Mouse (Mus musculus): Measurements from ENCODE around the gene Fbxw5. TPM values are rescaled to one million over a fixed set of nuclear protein-coding genes. Genes with fewer than 3 reads are reported as not detected.

Fbxw5 gene
- total RNA-seq, 2 experiments from 2014 or later, result 85.7 to 91.2 TPM

DNA sequence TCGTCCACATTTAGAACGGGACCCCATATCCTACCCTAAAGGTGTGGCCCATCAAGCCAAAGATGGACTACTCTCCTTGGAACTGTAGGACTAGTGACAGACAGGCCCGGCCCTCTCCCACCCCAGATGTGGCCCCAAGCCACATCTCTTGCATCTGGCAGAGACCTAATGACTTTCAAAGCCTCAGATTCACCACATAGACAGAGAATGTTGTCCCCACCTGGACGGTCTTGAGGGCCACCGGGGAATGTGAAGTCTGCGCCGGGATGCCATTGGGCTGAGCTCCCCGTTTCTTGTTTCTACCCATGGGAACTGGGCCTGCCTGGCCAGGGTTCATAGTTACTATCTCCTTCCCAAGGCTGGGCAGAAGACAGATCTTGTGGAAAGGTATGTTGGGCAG is 23.0 kb upstream of the Fbxw5 start:
- intact Hi-C loops (cut with DNase I), result no loop called here

GRCm38 (mm10) chr2:25477967-25478675 is 22.4 kb upstream of the Fbxw5 start:
- intact Hi-C loops (cut with DNase I), result no loop called here
- DNase-seq (ENCODE audit: low spot score), result no peak

More for the DNA sequence above, 23.0 kb upstream of the Fbxw5 start:
- DNase-seq (ENCODE audit: low spot score), result no peak

DNA sequence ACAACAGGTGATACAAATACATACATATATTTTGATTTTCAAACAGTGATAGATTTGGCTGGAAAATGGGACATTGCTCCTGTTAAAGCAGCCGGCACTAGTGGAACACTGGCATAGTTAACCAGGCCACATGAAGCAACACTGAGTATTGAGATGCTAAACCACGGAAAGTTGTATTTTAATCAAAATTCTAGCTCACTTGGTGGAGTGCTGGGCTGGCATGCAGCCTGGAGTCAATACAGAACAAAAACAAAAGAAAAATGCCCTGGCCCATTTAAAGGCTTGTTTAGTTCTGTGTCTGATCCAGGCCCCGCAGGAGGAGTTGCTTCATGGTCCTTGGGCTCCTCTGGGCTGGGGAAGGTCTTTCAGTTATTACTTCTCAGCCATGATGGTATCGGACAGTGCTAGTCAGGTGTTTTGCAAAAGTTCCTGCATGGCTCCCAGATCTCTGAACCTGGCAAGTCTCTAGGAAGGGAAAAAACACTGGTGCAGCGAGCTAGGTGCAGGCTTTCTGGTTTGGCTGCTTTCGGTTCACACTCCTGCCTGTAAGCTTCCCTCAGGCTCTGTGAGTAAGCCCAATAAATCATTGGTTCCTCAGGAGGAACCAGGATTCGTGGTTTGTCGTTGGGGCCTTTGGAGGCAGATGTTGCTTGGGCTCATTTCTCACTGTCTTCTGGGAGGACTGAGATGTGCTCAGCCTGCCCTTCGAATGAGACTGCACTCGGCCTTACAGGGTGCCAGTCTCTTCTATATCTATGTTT is 20.8 kb upstream of the Fbxw5 start:
- DNase-seq (ENCODE audit: low spot score), result no peak
- intact Hi-C loops (cut with DNase I), result loop anchor here (5.0 kb wide), 1 partner anchor 102 kb away; no protein-coding TSS in a partner anchor

DNA sequence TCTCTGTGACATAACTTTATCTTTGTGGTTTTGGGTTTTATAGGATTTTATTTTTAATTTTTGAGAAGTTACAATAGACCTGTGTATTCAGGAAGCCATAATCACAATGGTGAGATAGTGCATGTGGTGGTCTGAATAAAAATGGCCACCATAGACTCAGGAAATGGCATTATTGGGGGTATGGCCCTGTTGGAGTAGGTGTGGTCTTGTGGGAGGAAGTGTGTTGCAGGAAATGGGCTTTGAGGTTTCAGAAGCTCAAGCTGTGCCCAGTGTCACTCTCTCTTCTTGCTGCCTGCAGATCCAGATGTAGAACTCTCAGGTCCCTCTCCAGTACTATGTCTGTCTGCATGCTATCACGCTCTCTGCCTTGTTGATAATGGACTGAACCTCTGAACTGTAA is 20.0 kb upstream of the Fbxw5 start:
- no peak for DNase-seq (ENCODE audit: low spot score)
- intact Hi-C loops (cut with DNase I), result loop anchor here (5.0 kb wide), 1 partner anchor 103 kb away; no protein-coding TSS in a partner anchor

DNA sequence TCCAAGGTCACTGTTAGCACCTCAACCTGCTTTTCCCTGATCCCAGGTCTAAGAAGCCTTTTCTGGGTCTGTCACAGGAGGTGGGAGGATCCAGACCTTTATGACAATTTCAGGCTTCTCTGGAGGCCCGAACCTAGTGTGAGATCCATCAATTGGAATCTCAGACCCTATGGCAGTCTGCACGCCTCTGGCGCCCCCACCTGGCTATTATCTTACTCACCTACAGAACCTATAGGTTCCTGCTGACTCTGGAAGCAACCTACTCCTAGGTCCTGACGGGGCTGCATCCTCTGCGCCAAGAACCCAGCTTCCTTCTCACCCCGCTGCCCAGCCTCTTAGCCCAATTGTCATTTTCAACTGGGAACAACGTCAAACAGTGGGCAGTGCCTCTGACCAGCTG is 17.6 kb upstream of the Fbxw5 start:
- intact Hi-C loops (cut with DNase I), result loop anchor here (1.0 to 5.0 kb wide), 2 partner anchors 62 to 106 kb away; no protein-coding TSS in a partner anchor

GRCm38 (mm10) chr2:25484901-25485647 is 15.5 kb upstream of the Fbxw5 start:
- intact Hi-C loops (cut with DNase I), result loop anchor here (5.0 kb wide), 1 partner anchor 108 kb away; no protein-coding TSS in a partner anchor
- no peak for DNase-seq (ENCODE audit: low spot score)

More for the DNA sequence above, 17.6 kb upstream of the Fbxw5 start:
- DNase-seq (ENCODE audit: low spot score), result no peak

DNA sequence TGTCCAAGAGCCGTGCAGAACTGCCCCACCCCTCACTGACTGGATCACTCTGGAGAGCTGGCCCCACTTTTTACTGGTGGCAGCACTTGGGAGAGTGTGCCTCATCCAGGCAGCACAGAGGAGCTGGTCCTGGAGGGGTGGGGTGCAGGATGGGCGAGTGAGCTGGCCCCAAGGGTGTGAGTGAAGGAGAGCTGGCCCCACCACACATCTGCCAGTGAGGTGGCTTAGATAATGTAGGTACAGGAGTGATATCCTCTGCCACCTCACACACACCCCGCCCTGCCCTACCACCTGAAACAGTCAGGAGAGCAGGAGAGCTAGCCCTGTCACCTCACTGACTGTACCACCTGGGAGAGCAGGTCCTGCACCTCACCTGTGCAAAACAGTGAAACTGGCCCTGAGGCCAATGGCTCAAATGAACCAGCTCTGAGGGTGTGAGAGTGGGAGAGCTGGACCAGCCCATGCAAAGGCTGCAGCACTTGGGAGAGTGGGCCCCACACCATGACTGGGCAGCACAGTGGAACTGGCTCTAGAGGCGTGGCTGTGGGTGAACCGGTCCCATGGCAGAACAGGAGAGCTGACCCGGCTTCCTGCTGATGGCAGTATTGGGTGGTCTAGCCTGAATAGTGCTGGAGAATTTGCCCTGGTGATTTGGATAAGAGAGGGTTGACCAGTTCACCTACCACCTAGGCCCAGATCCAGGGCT is 12.4 kb upstream of the Fbxw5 start:
- intact Hi-C loops (cut with DNase I), result no loop called here

GRCm38 (mm10) chr2:25488671-25489068 is 11.9 kb upstream of the Fbxw5 start:
- DNase-seq (ENCODE audit: low spot score), result no peak

More for the DNA sequence above, 12.4 kb upstream of the Fbxw5 start:
- DNase-seq (ENCODE audit: low spot score), result no peak

DNA sequence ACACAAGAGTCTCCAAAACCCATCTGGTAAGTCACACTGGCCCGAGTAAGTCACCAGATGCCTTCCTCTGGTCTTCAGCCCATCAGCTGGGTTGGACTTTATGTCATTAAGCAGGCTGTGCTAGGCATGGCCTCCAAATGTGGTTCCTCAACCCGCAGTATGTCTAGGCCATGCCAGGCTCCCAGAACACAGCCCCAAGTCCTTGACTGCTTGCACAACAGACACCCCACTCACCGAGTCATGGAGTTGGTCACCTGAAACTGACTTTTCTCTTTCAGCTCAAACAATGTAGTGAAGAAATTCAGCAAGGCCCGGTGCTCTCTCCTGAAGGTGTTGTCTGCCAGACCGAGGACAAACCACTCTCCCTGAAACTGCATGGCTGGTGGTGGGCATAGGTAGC is 7.6 kb upstream of the Fbxw5 start:
- intact Hi-C loops (cut with DNase I), result no loop called here
- DNase-seq (ENCODE audit: low spot score), result no peak

More at GRCm38 (mm10) chr2:25488671-25489068, 11.9 kb upstream of the Fbxw5 start:
- intact Hi-C loops (cut with DNase I), result no loop called here

DNA sequence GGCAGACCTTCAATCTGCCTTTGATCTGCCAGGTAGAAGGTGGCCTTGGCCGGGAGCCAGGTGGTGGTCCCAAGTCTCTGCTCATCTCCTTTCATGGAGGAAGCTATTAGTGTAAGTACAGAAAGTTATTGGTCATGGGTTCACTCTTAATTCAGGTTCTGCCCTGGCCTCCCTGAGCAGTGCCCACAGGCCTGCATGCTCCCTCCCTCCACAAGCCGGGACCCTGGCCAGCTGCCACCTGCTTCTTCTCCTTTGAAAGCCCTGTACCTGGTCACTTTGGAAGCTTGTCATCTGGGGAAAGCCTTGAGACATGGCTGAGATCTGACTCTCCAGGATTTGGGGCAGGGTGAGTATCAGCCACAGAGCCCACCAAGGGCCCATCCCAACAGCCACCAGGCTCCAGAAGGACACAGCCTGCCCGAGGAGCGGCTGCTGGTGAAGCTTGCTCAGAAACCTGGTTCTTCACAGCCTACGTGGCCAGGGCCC is 7.0 kb upstream of the Fbxw5 start, which contains the start of gene Lcn12:
TSS of gene Lcn12 (minus strand) at position 436 of the 486 bp plus-strand sequence.
- DNase-seq (ENCODE audit: low spot score), result no peak
- intact Hi-C loops (cut with DNase I), result no loop called here

- no peak for DNase-seq (ENCODE audit: low spot score)
- intact Hi-C loops (cut with DNase I), result no loop called here
Measured at GRCm38 (mm10) chr2:25496462-25496861, 4.1 kb upstream of the Fbxw5 start.

DNA sequence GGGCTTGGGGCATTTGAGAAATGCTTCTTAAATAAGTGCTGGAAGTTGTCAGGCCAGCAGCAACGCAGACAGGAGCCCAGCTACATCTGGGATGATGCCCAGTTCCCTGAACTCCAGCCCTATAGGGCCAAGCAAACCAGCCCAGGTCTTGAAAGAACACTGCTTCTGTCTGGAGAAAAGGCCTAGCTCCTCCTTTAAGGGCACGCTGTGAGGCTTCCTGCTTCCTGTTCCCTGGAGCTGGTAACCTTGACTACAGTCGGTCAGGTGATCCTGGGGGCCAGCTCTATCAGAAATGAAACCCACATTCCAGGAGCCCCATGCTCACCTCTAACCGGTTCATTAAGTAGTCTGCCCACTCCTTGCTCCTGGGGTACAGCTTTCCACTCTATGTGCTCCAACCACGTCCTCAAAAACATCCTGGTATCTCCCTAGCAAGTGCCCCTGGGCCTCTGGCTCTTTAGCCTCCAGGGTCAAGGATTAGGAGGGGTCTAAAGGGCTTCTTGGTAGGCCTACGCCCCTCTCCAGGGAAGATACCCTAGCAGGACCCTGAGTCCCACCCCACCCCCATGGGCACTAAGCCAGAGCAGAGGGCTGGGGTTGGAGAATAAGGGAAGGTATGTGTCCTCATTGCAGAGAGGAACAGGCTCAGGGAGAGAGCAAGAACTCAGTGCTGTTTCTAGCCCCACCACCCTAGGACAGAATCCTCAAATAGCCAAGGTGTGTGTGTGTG is 2.5 kb upstream of the Fbxw5 start:
- no peak for DNase-seq (ENCODE audit: low spot score)
- intact Hi-C loops (cut with DNase I), result no loop called here

DNA sequence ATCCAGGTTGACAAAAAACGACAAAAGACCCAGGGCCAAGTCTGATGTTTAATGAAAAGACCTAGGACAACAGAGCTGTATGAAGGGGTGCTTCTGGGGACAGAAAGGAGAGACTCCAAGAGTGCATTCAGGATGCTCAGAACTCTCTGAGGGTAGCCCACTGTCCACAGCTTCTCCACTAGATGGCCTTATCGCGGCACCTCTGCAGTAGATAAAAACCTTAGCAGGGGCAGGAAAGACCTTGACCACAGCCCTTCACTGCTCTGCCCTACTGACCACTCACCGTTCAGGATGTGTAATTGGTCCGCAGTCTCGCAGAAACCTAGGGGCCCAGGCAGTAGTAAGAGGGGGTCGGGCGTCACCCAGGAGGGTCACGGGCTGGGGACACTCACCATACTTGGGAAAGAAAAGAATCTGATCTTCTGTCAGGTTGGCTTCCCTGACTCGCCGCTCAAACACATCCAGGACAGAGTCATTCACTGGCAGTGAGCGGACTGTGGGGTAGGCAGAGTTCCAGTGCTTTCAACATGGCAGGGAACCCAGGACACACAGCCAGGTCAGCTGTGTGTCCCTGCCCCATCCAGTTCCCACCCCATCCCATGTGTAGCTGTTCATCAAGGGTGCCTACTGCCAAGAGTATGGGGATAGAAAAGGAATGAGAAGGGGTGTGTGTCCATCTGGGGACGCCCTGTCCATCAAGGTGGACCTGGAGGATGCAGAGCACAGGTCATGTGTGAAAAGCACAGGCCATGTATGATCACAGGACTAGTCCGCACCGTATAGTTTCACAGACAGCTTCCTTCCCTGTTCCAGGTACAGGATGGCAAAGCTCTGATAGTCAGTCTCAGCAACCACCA is 1.7 kb upstream of the Fbxw5 start:
- DNase-seq (ENCODE audit: low spot score), result no peak
- intact Hi-C loops (cut with DNase I), result no loop called here

GRCm38 (mm10) chr2:25500071-25500575 is 427 bp upstream of the Fbxw5 start:
- no peak for DNase-seq (ENCODE audit: low spot score)
- intact Hi-C loops (cut with DNase I), result loop anchor here (10.0 kb wide), 1 partner anchor 1405 kb away; the partner anchor contains the start of gene Surf6

DNA sequence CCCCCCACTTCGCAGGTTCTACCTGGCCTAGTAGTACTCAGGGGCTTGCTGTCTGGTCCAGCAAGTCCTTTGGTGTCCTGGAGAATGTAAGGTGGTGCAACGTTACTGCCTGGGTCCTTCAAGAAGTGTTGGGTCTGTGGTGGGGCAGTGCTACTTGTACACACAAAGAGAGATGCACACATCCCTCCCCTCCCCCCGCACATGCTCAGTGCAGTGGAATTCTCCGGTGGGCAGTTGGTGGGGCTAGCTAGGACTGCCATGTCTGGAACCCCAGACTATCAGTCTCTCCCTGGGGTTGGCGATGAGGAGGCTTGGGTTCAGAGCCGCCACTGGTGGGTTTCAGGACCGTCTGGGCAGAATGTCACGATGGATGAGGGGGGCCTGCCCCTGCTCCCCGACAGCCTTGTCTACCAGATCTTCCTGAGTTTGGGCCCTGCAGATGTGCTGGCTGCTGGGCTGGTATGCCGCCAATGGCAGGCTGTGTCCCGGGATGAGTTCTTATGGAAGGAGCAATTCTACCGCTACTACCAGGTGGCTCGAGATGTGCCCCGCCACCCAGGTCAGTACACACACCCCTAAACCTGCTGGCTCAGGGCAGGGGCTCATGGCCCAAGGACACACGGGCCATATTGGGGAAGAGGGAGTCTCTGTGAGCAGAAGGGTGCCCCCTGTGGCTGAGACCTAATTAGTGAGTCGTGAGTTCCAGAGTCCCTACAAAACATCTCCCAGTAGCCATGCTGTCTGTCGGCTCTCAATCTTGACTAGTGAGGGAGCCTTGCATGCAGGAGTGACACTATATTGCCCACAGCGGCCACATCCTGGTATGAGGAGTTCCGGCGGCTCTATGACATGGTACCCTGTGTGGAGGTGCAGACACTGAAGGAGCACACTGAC is 1.3 kb downstream of the Fbxw5 start, which contains the start of gene C8g:
TSS of gene C8g (minus strand) at position 127 of the 894 bp plus-strand sequence.
- intact Hi-C loops (cut with DNase I), result loop anchor here (10.0 kb wide), 1 partner anchor 1403 kb away; the partner anchor contains the start of gene Surf6
- DNase-seq (ENCODE audit: low spot score), result no peak

- intact Hi-C loops (cut with DNase I), result loop anchor here (10.0 kb wide), 1 partner anchor 1402 kb away; the partner anchor contains the start of gene Surf6
- no peak for DNase-seq (ENCODE audit: low spot score)
Measured at GRCm38 (mm10) chr2:25502726-25503125, 2.2 kb downstream of the Fbxw5 start.

Measured in heart, postnatal 25 days (tissue).